Mouse (Mus musculus) stomach, postnatal 0 days (tissue): ENCODE measurements around the gene Nt5dc1. TPM values are rescaled to one million over a fixed set of nuclear protein-coding genes. Genes with fewer than 3 reads are reported as not detected.

Experiments used
- ATAC-seq: fragments of 200-750 bp; cut with Nextera tagmentation; 2 replicates; pipeline ENCODE4 v1.8.0; 2017; ENCODE audit not compliant: low FRiP score, low TSS enrichment
- DNase-seq: peaks from one replicate; pipeline ENCODE4 v3.0.0-alpha.2; 2016; ENCODE audit warnings: low spot score
- H3K27ac ChIP-seq: fragments of 300-500 bp; sonication (generic); replicated peaks from 2 replicates; pipeline ENCODE4 v1.5.1; 2014; ENCODE audit warnings: mild to moderate bottlenecking, control low read depth
- H3K27me3 ChIP-seq: fragments of 300-500 bp; sonication (generic); 2 replicates; pipeline ENCODE4 v1.6.1; 2014; ENCODE audit warnings: low read length; ENCODE audit not compliant: control insufficient read depth, insufficient read depth
- H3K36me3 ChIP-seq: fragments of 300-500 bp; sonication (generic); 2 replicates; pipeline ENCODE4 v1.6.1; 2014; ENCODE audit warnings: low read length, mixed read lengths; ENCODE audit not compliant: control insufficient read depth, insufficient read depth
- H3K4me1 ChIP-seq: fragments of 300-500 bp; sonication (generic); replicated peaks from 2 replicates; pipeline ENCODE4 v1.6.1; 2014; ENCODE audit warnings: antibody characterized with exemption; ENCODE audit not compliant: control insufficient read depth, insufficient read depth
- H3K4me2 ChIP-seq: fragments of 300-500 bp; sonication (generic); replicated peaks from 2 replicates; pipeline ENCODE4 v1.6.1; 2014; ENCODE audit warnings: low read depth, mild to moderate bottlenecking, control low read depth, moderate library complexity
- H3K4me3 ChIP-seq: fragments of 300-500 bp; sonication (generic); 2 replicates; pipeline ENCODE4 v1.5.1; 2014; ENCODE audit warnings: low read depth, low read length, control low read depth
- H3K9ac ChIP-seq: fragments of 300-500 bp; sonication (generic); 2 replicates; pipeline ENCODE4 v1.6.1; 2014; ENCODE audit warnings: mild to moderate bottlenecking, low read length, control low read depth, mixed read lengths
- H3K9me3 ChIP-seq: fragments of 300-500 bp; sonication (generic); 2 replicates; pipeline ENCODE4 v1.6.1; 2016; ENCODE audit warnings: low read length; ENCODE audit not compliant: control insufficient read depth
- CTCF ChIP-seq: IDR thresholded peaks from 2 replicates; pipeline ENCODE4 v1.5.1; 2016; ENCODE audit warnings: antibody characterized with exemption, low read depth, mild to moderate bottlenecking, moderate library complexity
- EP300 ChIP-seq: optimal IDR thresholded peaks from 2 replicates; pipeline ENCODE3; 2016; ENCODE audit warnings: antibody characterized with exemption
- WGBS: fragments of 180-500 bp; shearing (Covaris S2); extraction: QIAGEN DNeasy Blood & Tissue Kit; methylation state at CpG from one replicate; pipeline ENCODE4 v1.1.7; 2014; 5-methylcytosine and 5-hydroxymethylcytosine counted together
- polyA plus RNA-seq: library from polyadenylated mRNA; unstranded; fragments of >200 nt; fragmentation: Nextera tagmentation; extraction: Ambion mirVana; gene quantifications from 2 replicates; pipeline ENCODE4 v1.2.1, GENCODE M21; 2015

Gene Nt5dc1
- polyA plus RNA-seq, 1 experiment from 2014 or later: 12.4 TPM

DNA sequence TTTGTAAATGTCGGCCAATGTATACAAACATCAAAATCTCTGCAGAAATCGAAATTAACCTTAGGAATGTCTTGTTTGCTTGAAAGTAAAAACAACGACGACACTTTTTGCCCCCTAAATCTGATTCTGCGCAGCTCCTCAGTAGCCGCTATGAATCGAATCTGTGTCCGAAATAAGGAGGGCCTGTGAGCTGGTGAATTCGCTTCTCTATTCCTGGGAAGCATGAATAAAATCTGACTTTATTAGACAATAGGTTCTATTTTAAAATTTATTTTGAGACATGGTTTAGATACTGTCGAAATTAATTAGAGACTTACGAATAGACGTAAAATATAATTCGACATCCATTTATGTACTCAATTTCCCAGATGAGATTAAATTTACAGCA lies 121.4 kb downstream of the Nt5dc1 start:
- Histone ChIP-seq H3K9ac (peak overlapping the region; percentile 5; the same call in 1 of the 2 replicates), H3K4me1 (no peaks in the 10 kb centered on the region), H3K4me3 (peak overlapping the region; percentile 66), H3K27ac (no peak overlapping the region), H3K27me3 (no peaks in the 10 kb centered on the region), H3K4me2 (peak overlapping the region; percentile 95), H3K36me3 (no peaks in the 10 kb centered on the region), H3K9me3 (no peaks in the 10 kb centered on the region)
- TF ChIP-seq CTCF (no peak), EP300 (no peak)
- 2% methylated on average over 13 of the region's 13 CpGs for WGBS
- ATAC-seq (no peak), DNase-seq (no peak)

DNA sequence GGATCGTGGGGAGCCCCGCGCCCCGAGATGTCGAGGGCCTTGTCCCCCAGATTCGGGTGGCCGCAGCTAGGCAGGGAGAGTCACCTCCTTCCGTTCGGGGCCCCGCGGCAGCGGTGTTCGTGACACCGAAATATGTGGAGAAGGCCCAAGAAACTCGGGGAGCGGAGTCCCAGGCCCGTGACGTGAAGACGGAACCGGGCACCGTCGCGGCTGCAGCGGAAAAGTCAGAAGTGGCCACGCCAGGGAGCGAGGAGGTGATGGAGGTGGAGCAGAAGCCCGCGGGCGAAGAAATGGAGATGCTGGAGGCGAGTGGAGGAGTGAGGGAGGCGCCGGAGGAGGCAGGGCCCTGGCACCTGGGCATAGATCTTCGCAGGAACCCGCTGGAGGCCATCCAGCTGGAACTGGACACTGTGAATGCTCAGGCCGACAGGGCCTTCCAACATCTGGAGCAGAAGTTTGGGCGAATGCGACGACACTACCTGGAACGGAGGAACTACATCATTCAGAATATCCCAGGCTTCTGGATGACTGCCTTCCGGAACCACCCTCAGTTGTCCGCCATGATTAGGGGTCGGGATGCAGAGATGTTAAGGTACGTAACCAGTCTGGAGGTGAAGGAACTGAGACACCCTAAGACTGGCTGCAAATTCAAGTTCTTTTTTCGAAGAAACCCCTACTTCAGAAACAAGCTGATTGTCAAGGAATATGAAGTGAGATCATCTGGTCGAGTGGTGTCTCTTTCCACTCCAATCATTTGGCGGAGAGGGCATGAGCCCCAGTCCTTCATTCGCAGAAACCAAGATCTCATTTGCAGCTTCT lies 135.7 kb downstream of the Nt5dc1 start:
- Histone ChIP-seq H3K9me3 (no peaks in the 10 kb centered on the region), H3K9ac (peak overlapping the region; percentile 95), H3K36me3 (no peaks in the 10 kb centered on the region), H3K4me3 (peak overlapping the region; percentile 99), H3K27me3 (no peaks in the 10 kb centered on the region), H3K4me2 (peak overlapping the region; percentile 73), H3K27ac (peak overlapping the region; percentile 88), H3K4me1 (peaks cover 6% of the 10 kb centered on the region; the same call in 1 of the 2 replicates)
- DNase-seq (peak; percentile 61), ATAC-seq (peak; percentile 65)
- WGBS: 2% methylated on average over 47 of the region's 47 CpGs
- TF ChIP-seq CTCF: no peak
- no peak for TF ChIP-seq EP300

DNA sequence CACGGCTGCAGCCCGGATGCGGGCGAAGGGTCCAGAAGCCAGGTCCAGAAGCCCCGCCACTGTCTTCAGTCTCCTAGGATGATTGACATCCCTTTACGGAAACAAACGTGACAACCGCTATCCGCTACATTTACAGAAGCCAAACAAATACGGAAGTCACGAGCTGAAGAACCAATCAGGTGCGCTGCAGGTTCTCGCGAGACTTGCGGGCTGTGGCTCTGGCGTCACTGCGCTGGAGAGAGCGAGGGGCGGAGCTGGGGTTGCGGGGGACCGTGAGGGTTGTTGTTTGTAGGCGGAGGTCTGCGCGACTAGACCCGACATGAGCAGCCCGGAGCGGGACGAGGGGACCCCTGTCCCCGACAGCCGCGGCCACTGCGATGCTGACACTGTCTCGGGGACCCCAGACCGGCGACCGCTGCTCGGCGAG lies 136.4 kb downstream of the Nt5dc1 start, which contains the start of gene Tspyl1:
Gene Tspyl1, plus strand, starts transcription at position 229 of the 427 bp plus-strand sequence.
- peaks cover 6% of the 10 kb centered on the region; the same call in 1 of the 2 replicates for H3K4me1 ChIP-seq
- peak; percentile 96 for DNase-seq
- no peaks in the 10 kb centered on the region for H3K27me3 ChIP-seq
- H3K4me2 ChIP-seq: peak within 1 kb of the TSS; percentile 73
- ATAC-seq: peak; percentile 98
- peak within 1 kb of the TSS; percentile 88 for H3K27ac ChIP-seq
- no peaks in the 10 kb centered on the region for H3K9me3 ChIP-seq
- peak within 1 kb of the TSS; percentile 99 for H3K4me3 ChIP-seq
- under 1% methylated on average over 38 of the region's 38 CpGs for WGBS
- TF ChIP-seq CTCF (no peak), EP300 (peak; percentile 99)
- H3K9ac ChIP-seq: peak within 1 kb of the TSS; percentile 95
- no peaks in the 10 kb centered on the region for H3K36me3 ChIP-seq

DNA sequence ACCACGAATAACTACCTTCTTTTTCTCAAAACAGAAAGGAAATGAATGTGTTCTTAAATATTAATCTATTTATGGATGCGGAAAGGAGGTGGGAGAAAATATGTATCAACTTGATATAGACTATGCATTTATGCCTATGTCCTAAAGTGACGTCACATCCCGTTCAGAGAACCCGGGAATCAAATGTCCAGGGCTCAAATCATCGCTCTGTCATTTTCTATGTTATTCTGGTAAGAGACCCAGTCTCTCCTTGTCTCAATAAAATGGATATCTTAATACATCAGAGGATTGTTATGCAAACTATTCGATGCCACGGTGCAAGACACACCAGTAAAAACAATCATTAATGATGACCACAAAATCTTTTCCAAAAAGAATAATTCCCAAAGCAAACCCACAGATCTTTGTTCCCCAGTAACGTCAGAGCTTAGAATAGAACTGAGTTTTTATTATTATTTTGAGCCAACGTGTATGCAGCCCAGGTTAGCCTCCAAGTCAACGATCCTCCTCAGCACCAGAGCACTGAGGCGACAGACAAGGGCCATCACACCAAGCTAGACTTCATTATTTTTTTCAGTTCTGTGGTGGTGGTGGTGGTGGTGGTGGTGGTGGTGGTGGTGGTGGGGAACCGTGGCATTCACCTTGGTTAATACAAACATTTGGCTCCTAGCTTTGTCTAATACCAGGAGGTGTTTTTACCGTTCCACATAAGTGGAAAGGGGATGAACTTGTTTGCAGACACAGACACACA lies 137.0 kb downstream of the Nt5dc1 start:
- no peaks in the 10 kb centered on the region for H3K36me3 ChIP-seq
- H3K4me1 ChIP-seq: peaks cover 6% of the 10 kb centered on the region; the same call in 1 of the 2 replicates
- ATAC-seq (peak; percentile 13; the same call in 1 of the 2 replicates), DNase-seq (no peak)
- peak overlapping the region; percentile 99 for H3K4me3 ChIP-seq
- WGBS: 13% methylated on average over 14 of the region's 14 CpGs
- H3K9ac ChIP-seq: peak overlapping the region; percentile 57
- TF ChIP-seq EP300 (no peak), CTCF (no peak)
- H3K4me2 ChIP-seq: peak overlapping the region; percentile 73
- no peak overlapping the region for H3K27ac ChIP-seq
- H3K27me3 ChIP-seq: no peaks in the 10 kb centered on the region
- H3K9me3 ChIP-seq: no peaks in the 10 kb centered on the region

DNA sequence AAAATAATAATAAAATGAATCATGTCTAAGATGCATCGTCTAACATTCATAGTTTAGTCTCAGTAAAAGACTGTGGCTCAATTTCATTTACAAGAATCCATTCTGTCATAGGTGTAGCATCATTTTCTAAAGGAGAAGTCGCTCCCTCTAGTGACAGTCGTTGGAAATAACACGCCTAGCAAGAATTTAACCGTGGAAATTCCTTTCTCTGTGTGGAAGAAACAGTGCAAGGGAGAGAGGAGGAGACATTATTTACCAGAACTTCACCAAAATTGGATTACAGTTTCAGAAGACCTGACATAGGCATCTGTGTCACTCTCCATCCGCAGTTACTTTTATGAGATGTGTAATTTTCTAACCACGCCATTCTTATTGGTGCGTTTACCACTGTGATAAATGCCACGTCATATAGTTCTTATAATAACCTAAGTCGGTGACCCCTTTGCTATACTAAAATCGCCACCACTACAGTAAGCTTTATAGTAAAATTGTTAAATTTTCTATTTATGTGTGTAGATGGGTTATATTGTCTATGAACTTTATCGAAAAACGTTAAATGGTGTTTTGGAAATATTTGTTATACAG lies 137.7 kb downstream of the Nt5dc1 start:
- Histone ChIP-seq H3K4me2 (peak overlapping the region; percentile 46), H3K4me3 (peak overlapping the region; percentile 13), H3K4me1 (peaks cover 6% of the 10 kb centered on the region; the same call in 1 of the 2 replicates), H3K27me3 (no peaks in the 10 kb centered on the region), H3K36me3 (no peaks in the 10 kb centered on the region), H3K9me3 (no peaks in the 10 kb centered on the region), H3K9ac (no peak overlapping the region), H3K27ac (no peak overlapping the region)
- TF ChIP-seq EP300: no peak
- peak; percentile 89 for TF ChIP-seq CTCF
- ATAC-seq: no peak
- 23% methylated on average over 13 of the region's 13 CpGs for WGBS
- peak; percentile 29 for DNase-seq
